Mouse (Mus musculus) forebrain, embryonic 11.5 days (tissue): ENCODE data around the gene Fthl17e. TPM values are rescaled to one million over a fixed set of nuclear protein-coding genes. Genes with fewer than 3 reads are reported as not detected.

Experiments
- polyA plus RNA-seq: library from polyadenylated mRNA; unstranded; fragments of >200 nt; fragmentation: Nextera tagmentation; extraction: Ambion mirVana; gene quantifications from 2 replicates; pipeline ENCODE4 v1.2.1, GENCODE M21; 2014

The Fthl17e gene
- polyA plus RNA-seq, 1 experiment from 2014 or later = not detected

Other genes starting within 250 kb of the Fthl17e start
- gene Ssxb5, start 229.8 kb upstream of the Fthl17e start, polyA plus RNA-seq = not detected in 2 replicates
- not detected in 2 replicates for gene Gm6592, start 189.5 kb upstream of the Fthl17e start, polyA plus RNA-seq
- not detected in 2 replicates for gene Gm5751, start 159.2 kb upstream of the Fthl17e start, polyA plus RNA-seq
- gene B630019K06Rik, start 141.1 kb upstream of the Fthl17e start, polyA plus RNA-seq = 6.3 and 7.1 TPM in 2 replicates
- gene Fthl17b, start 70.5 kb upstream of the Fthl17e start, polyA plus RNA-seq = not detected in 2 replicates
- gene Fthl17c, start 56.9 kb upstream of the Fthl17e start, polyA plus RNA-seq = not detected in 2 replicates
- gene Fthl17d, start 46.7 kb upstream of the Fthl17e start, polyA plus RNA-seq = not detected in 2 replicates
- gene Fthl17f, start 29.5 kb downstream of the Fthl17e start, polyA plus RNA-seq = not detected in 2 replicates
- gene 4930402K13Rik, start 71.1 kb downstream of the Fthl17e start, polyA plus RNA-seq = not detected in 2 replicates
- 0.55 and 0.75 TPM in 2 replicates for gene Lancl3, start 166.4 kb downstream of the Fthl17e start, polyA plus RNA-seq
- gene Gm14862, start 223.4 kb downstream of the Fthl17e start, polyA plus RNA-seq = not detected in 2 replicates
- 3.9 and 4.7 TPM in 2 replicates for gene Xk, start 239.3 kb downstream of the Fthl17e start, polyA plus RNA-seq